Mouse (Mus musculus) myocyte (in vitro differentiated cells): ENCODE data around the gene Fbxo21. TPM values are rescaled to one million over a fixed set of nuclear protein-coding genes. Genes with fewer than 3 reads are reported as not detected.

Experiments
- H3K27me3 ChIP-seq: one replicate; pipeline ENCODE4 v1.6.1; 2011; ENCODE audit not compliant: control insufficient read depth, insufficient read depth, insufficient read length
- H3K36me3 ChIP-seq: one replicate; pipeline ENCODE4 v1.6.1; 2011; ENCODE audit not compliant: control insufficient read depth, insufficient read depth
- H3K4me2 ChIP-seq: one replicate; pipeline ENCODE4 v1.6.1; 2011; ENCODE audit warnings: low read depth, control low read depth
- H3K4me3 ChIP-seq: one replicate; pipeline ENCODE4 v1.5.1; 2011; ENCODE audit warnings: mild to moderate bottlenecking, control low read depth, moderate library complexity
- H3K79me2 ChIP-seq: one replicate; pipeline ENCODE4 v1.6.1; 2011; ENCODE audit not compliant: control insufficient read depth, insufficient read depth
- H3ac ChIP-seq: one replicate; pipeline ENCODE4 v1.6.1; 2011; ENCODE audit not compliant: control insufficient read depth, insufficient read length
- CEBPB ChIP-seq: IDR thresholded peaks from 2 replicates; pipeline ENCODE4 v1.6.1; 2011; ENCODE audit warnings: mild to moderate bottlenecking, moderate library complexity; ENCODE audit not compliant: poor library complexity, insufficient read depth, severe bottlenecking
- E2F4 ChIP-seq: IDR thresholded peaks from one replicate; pipeline ENCODE4 v1.6.1; 2011; ENCODE audit warnings: mild to moderate bottlenecking, control low read depth, moderate library complexity; ENCODE audit not compliant: insufficient read depth
- MAX ChIP-seq: IDR thresholded peaks from one replicate; pipeline ENCODE4 v1.6.1; 2011; ENCODE audit warnings: low read depth, mild to moderate bottlenecking, control low read depth
- MYOD1 ChIP-seq, 3 experiments: IDR thresholded peaks; one replicate each; pipeline ENCODE4 v1.6.1; 2011; ENCODE audit warnings: control low read depth in 2 of 3, low read depth in 2 of 3, mild to moderate bottlenecking in 2 of 3, moderate library complexity in 1 of 3; ENCODE audit not compliant: insufficient read length in 2 of 3, control insufficient read depth in 1 of 3
- MYOG ChIP-seq, 3 experiments: IDR thresholded peaks; one replicate each; pipeline ENCODE4 v1.6.1; 2011; ENCODE audit warnings: control low read depth in 2 of 3, low read depth in 2 of 3, mild to moderate bottlenecking in 2 of 3; ENCODE audit not compliant: insufficient read length in 2 of 3, control insufficient read depth in 1 of 3, insufficient read depth in 1 of 3
- POLR2A ChIP-seq: IDR thresholded peaks from one replicate; pipeline ENCODE4 v1.6.1; 2011; ENCODE audit warnings: low read depth, mild to moderate bottlenecking, control low read depth, moderate library complexity; ENCODE audit not compliant: insufficient read length
- POLR2AphosphoS2 ChIP-seq: IDR thresholded peaks from one replicate; pipeline ENCODE4 v1.6.1; 2011; ENCODE audit warnings: low read depth, control low read depth; ENCODE audit not compliant: insufficient read length
- REST ChIP-seq: IDR thresholded peaks from one replicate; pipeline ENCODE4 v1.6.1; 2011; ENCODE audit warnings: mild to moderate bottlenecking, control low read depth, moderate library complexity; ENCODE audit not compliant: insufficient read depth, insufficient read length
- SRF ChIP-seq: IDR thresholded peaks from one replicate; pipeline ENCODE4 v1.6.1; 2011; ENCODE audit warnings: low read depth; ENCODE audit not compliant: control insufficient read depth, insufficient read length
- TCF12 ChIP-seq: IDR thresholded peaks from one replicate; pipeline ENCODE4 v1.6.1; 2011; ENCODE audit warnings: mild to moderate bottlenecking, control low read depth; ENCODE audit not compliant: poor library complexity, insufficient read depth, severe bottlenecking
- TCF3 ChIP-seq: IDR thresholded peaks from one replicate; pipeline ENCODE4 v1.6.1; 2011; ENCODE audit warnings: low read depth, control low read depth; ENCODE audit not compliant: insufficient read length
- USF1 ChIP-seq: IDR thresholded peaks from one replicate; pipeline ENCODE4 v1.6.1; 2011; ENCODE audit warnings: low read depth, mild to moderate bottlenecking, control low read depth, moderate library complexity
- polyA plus RNA-seq: library from polyadenylated mRNA; unstranded; fragments of >200 nt; fragmentation: generic; extraction: Trizol; gene quantifications from one replicate; pipeline ENCODE4 v1.2.1, GENCODE M21; 2012; ENCODE audit warnings: missing spikeins

Fbxo21 gene
- polyA plus RNA-seq, 1 experiment: 9.9 TPM

GRCm38 (mm10) chr5:118045385-118045784, 68.9 kb downstream of the Fbxo21 start:
- Histone ChIP-seq H3K79me2 (no peaks in the 10 kb centered on the region), H3K4me2 (no peak overlapping the region), H3K27me3 (no peaks in the 10 kb centered on the region), H3K4me3 (no peak overlapping the region), H3K36me3 (no peaks in the 10 kb centered on the region), H3ac (no peak overlapping the region)
- TF ChIP-seq SRF: no peak
- no peak for TF ChIP-seq REST
- no peak for TF ChIP-seq MYOD1 (IDR thresholded peaks at IDR 0.05; ENCODE audit: control insufficient read depth in 1 of 3, insufficient read length in 2 of 3, low read depth in 2 of 3)
- TF ChIP-seq MAX: no peak

- H3ac ChIP-seq: no peak overlapping the region
- H3K36me3 ChIP-seq: no peaks in the 10 kb centered on the region
- TF ChIP-seq CEBPB (no peak), TCF12 (no peak), MYOG (IDR thresholded peaks at IDR 0.05; ENCODE audit: control insufficient read depth in 1 of 3, insufficient read depth in 1 of 3, insufficient read length in 2 of 3, low read depth in 2 of 3) (no peak)
- no peak overlapping the region for H3K4me2 ChIP-seq
- no peaks in the 10 kb centered on the region for H3K27me3 ChIP-seq
- no peaks in the 10 kb centered on the region for H3K79me2 ChIP-seq
- no peak overlapping the region for H3K4me3 ChIP-seq
Observed at GRCm38 (mm10) chr5:118047091-118047757, 70.7 kb downstream of the Fbxo21 start.

- Histone ChIP-seq H3K4me2 (no peak overlapping the region), H3K27me3 (no peaks in the 10 kb centered on the region), H3K79me2 (no peaks in the 10 kb centered on the region), H3K4me3 (no peak overlapping the region), H3K36me3 (no peaks in the 10 kb centered on the region), H3ac (no peak overlapping the region)
- TF ChIP-seq POLR2A (no peak), MYOD1 (IDR thresholded peaks at IDR 0.05; ENCODE audit: control insufficient read depth in 1 of 3, insufficient read length in 2 of 3, low read depth in 2 of 3) (no peak), USF1 (no peak), MYOG (IDR thresholded peaks at IDR 0.05; ENCODE audit: control insufficient read depth in 1 of 3, insufficient read depth in 1 of 3, insufficient read length in 2 of 3, low read depth in 2 of 3) (no peak), REST (no peak), CEBPB (no peak), MAX (no peak), E2F4 (no peak), POLR2AphosphoS2 (no peak), TCF3 (no peak), TCF12 (no peak), SRF (no peak)
Observed at GRCm38 (mm10) chr5:118048412-118048811, 71.9 kb downstream of the Fbxo21 start.

- no peaks in the 10 kb centered on the region for H3K36me3 ChIP-seq
- H3K79me2 ChIP-seq: no peaks in the 10 kb centered on the region
- H3K4me3 ChIP-seq: no peak overlapping the region
- H3K27me3 ChIP-seq: no peaks in the 10 kb centered on the region
- TF ChIP-seq USF1: no peak
- TF ChIP-seq E2F4: no peak
- no peak for TF ChIP-seq REST
- no peak for TF ChIP-seq POLR2AphosphoS2
- no peak for TF ChIP-seq MYOD1 (IDR thresholded peaks at IDR 0.05; ENCODE audit: control insufficient read depth in 1 of 3, insufficient read length in 2 of 3, low read depth in 2 of 3)
- TF ChIP-seq SRF: no peak
- TF ChIP-seq MYOG (IDR thresholded peaks at IDR 0.05; ENCODE audit: control insufficient read depth in 1 of 3, insufficient read depth in 1 of 3, insufficient read length in 2 of 3, low read depth in 2 of 3): no peak
- no peak for TF ChIP-seq POLR2A
- TF ChIP-seq CEBPB: no peak
- TF ChIP-seq MAX: no peak
- no peak for TF ChIP-seq TCF12
- no peak for TF ChIP-seq TCF3
- H3ac ChIP-seq: no peak overlapping the region
- H3K4me2 ChIP-seq: no peak overlapping the region
Observed at GRCm38 (mm10) chr5:118048928-118049327, 72.4 kb downstream of the Fbxo21 start.

- no peak for TF ChIP-seq MYOG (IDR thresholded peaks at IDR 0.05; ENCODE audit: control insufficient read depth in 1 of 3, insufficient read depth in 1 of 3, insufficient read length in 2 of 3, low read depth in 2 of 3)
- no peak for TF ChIP-seq MAX
- no peak for TF ChIP-seq REST
- TF ChIP-seq SRF: no peak
- TF ChIP-seq E2F4: no peak
- TF ChIP-seq POLR2AphosphoS2: no peak
- no peak for TF ChIP-seq POLR2A
- TF ChIP-seq USF1: no peak
- TF ChIP-seq MYOD1 (IDR thresholded peaks at IDR 0.05; ENCODE audit: control insufficient read depth in 1 of 3, insufficient read length in 2 of 3, low read depth in 2 of 3): no peak
- no peak for TF ChIP-seq TCF3
- no peak for TF ChIP-seq TCF12
- TF ChIP-seq CEBPB: no peak
- no peak overlapping the region for H3K4me2 ChIP-seq
- no peak overlapping the region for H3K4me3 ChIP-seq
Observed at GRCm38 (mm10) chr5:118050743-118051142, 74.2 kb downstream of the Fbxo21 start.

More at GRCm38 (mm10) chr5:118050743-118051142, 74.2 kb downstream of the Fbxo21 start:
- H3K79me2 ChIP-seq: no peaks in the 10 kb centered on the region
- H3K36me3 ChIP-seq: no peaks in the 10 kb centered on the region
- no peak overlapping the region for H3ac ChIP-seq
- H3K27me3 ChIP-seq: no peaks in the 10 kb centered on the region
